11 mouse cellular contexts compared by ENCODE assay signal in genomic region chr17:29399241-29399910, GRCm38 (mm10). TPM values are rescaled to one million over a fixed set of nuclear protein-coding genes. Genes with fewer than 3 reads are reported as not detected.
DNase-seq lines count a peak whose midpoint lies in the region; ATAC-seq and TF ChIP-seq lines count a peak whose summit lies in the region.
"Had no signal": no experiment of that assay in that cellular context is flagged by ENCODE, and none has a peak within 500 bp of the region (broad histone marks: within the 10 kb centered on the region; RNA-seq: fewer than 3 reads in every experiment).

No protein-coding gene starts in this region.

- no peak overlapping the region for H3K4me3 ChIP-seq in hindbrain, embryonic 11.5 days (ENCODE audit: low read depth, low read length)
- no peak overlapping the region for H3K4me3 ChIP-seq in hindbrain, embryonic 13.5 days
- no peak overlapping the region for H3K4me3 ChIP-seq in ES-E14 (ENCODE audit: insufficient read depth in 1 of 2, low read depth in 1 of 2, low read length in 2 of 2, poor library complexity in 1 of 2, severe bottlenecking in 1 of 2)
- H3K4me3 ChIP-seq: hindbrain, embryonic 15.5 days had no signal

- 29% methylated on average over 14 of the region's 14 CpGs for WGBS in hindbrain, embryonic 11.5 days
- 43% methylated on average over 14 of the region's 14 CpGs for WGBS in hindbrain, embryonic 13.5 days

- H3K36me3 ChIP-seq in hindbrain, embryonic 11.5 days (ENCODE audit: control insufficient read depth, insufficient read depth, low read length): no peaks in the 10 kb centered on the region
- H3K36me3 ChIP-seq in hindbrain, embryonic 13.5 days: no peaks in the 10 kb centered on the region
- no peaks in the 10 kb centered on the region for H3K36me3 ChIP-seq in ES-E14 (ENCODE audit: control insufficient read depth, insufficient read depth, low read length, poor library complexity, severe bottlenecking)
- H3K36me3 ChIP-seq: hindbrain, embryonic 15.5 days had no signal

- H3K27ac ChIP-seq in hindbrain, embryonic 11.5 days (ENCODE audit: low read depth, low read length): no peak overlapping the region
- no peak overlapping the region for H3K27ac ChIP-seq in hindbrain, embryonic 13.5 days
- no peak overlapping the region; the same call in 1 of the 2 replicates for H3K27ac ChIP-seq in ES-E14 (ENCODE audit: insufficient read depth, low read depth, low read length, poor library complexity, severe bottlenecking)
- H3K27ac ChIP-seq: hindbrain, embryonic 15.5 days had no signal

- DNase-seq in hindbrain, embryonic 11.5 days (ENCODE audit: low spot score): peak; percentile 41
- peak; percentile 90 for DNase-seq in ES-E14 (ENCODE audit: low read depth, low spot score)
- peak; percentile 6 for DNase-seq in hindlimb bud, embryonic 11.5 days (ENCODE audit: extremely low spot score, low read depth, low spot score)
- peak; percentile 43 for DNase-seq in lung, postnatal 25 days (ENCODE audit: low spot score)
- DNase-seq in right cerebral cortex, postnatal 14 days: no peak
- no peak for DNase-seq in layer of hippocampus, adult 9-10 months (ENCODE audit: low spot score)
- no peak for DNase-seq in adrenal gland, postnatal 25 days
- DNase-seq: gastrocnemius, postnatal 36 days; layer of hippocampus, postnatal 36 days had no signal

- H3K9ac ChIP-seq in hindbrain, embryonic 11.5 days (ENCODE audit: low read depth, low read length): no peak overlapping the region
- H3K9ac ChIP-seq in hindbrain, embryonic 13.5 days: no peak overlapping the region
- no peak overlapping the region for H3K9ac ChIP-seq in ES-E14 (ENCODE audit: insufficient read depth, low read depth, low read length, poor library complexity, severe bottlenecking)
- H3K9ac ChIP-seq: hindbrain, embryonic 15.5 days had no signal

- in situ Hi-C loops in ES-E14 (cut with MboI; ENCODE audit: low sequenced_read_pairs in 2 of 2, unreplicated experiment in 2 of 2): no loop called here

- no peak overlapping the region for H3K4me2 ChIP-seq in hindbrain, embryonic 11.5 days (replicated peaks; ENCODE audit: low read depth, low read length)
- H3K4me2 ChIP-seq in hindbrain, embryonic 13.5 days: no peak overlapping the region

- H3K9me3 ChIP-seq in hindbrain, embryonic 11.5 days (ENCODE audit: control insufficient read depth, low read length): no peaks in the 10 kb centered on the region
- H3K9me3 ChIP-seq in hindbrain, embryonic 13.5 days: no peaks in the 10 kb centered on the region
- no peaks in the 10 kb centered on the region for H3K9me3 ChIP-seq in ES-E14 (ENCODE audit: control insufficient read depth, insufficient read depth, low read depth, low read length)
- H3K9me3 ChIP-seq: hindbrain, embryonic 15.5 days had no signal

- 0 out of 2 replicates have a peak, but pooled peaks cover 13% of the 10 kb centered on the region for H3K4me1 ChIP-seq in hindbrain, embryonic 11.5 days (replicated peaks; ENCODE audit: control insufficient read depth, insufficient read depth, low read length)
- peaks cover 28% of the 10 kb centered on the region for H3K4me1 ChIP-seq in hindbrain, embryonic 13.5 days (replicated peaks)
- peaks cover 6 to 16% of the 10 kb centered on the region in 2 experiments for H3K4me1 ChIP-seq in ES-E14 (ENCODE audit: control insufficient read depth in 2 of 2, insufficient read depth in 2 of 2, low read length in 2 of 2, poor library complexity in 1 of 2)

- no peak for ATAC-seq in hindbrain, embryonic 11.5 days (ENCODE audit: low FRiP score)
- no peak for ATAC-seq in hindbrain, embryonic 13.5 days (ENCODE audit: low FRiP score)

- no peaks in the 10 kb centered on the region for H3K27me3 ChIP-seq in hindbrain, embryonic 11.5 days (ENCODE audit: control insufficient read depth, insufficient read depth, low read length)
- peaks cover 20% of the 10 kb centered on the region; the same call in 1 of the 2 replicates for H3K27me3 ChIP-seq in hindbrain, embryonic 13.5 days
- H3K27me3 ChIP-seq: hindbrain, embryonic 15.5 days had no signal

TF ChIP-seq in ES-E14, 5 proteins besides CTCF, POLR2A, EP300 and RAD21:
- TF ChIP-seq CHD2 (IDR thresholded peaks at IDR 0.05; ENCODE audit: low read depth, low read length) (no peak), ZC3H11A (IDR thresholded peaks at IDR 0.05; ENCODE audit: borderline replicate concordance, low read depth, low read length) (no peak), ZNF384 (IDR thresholded peaks at IDR 0.05; ENCODE audit: low read depth, low read length) (no peak), HCFC1 (IDR thresholded peaks at IDR 0.05; ENCODE audit: borderline replicate concordance, insufficient read depth, low read length) (no peak), MAFK (IDR thresholded peaks at IDR 0.05; ENCODE audit: insufficient read depth, low read depth, low read length) (no peak)

RNA-seq across cellular contexts. Expression of gene Fgd2, which starts 38.7 kb away (rescaled TPM):
- polyA plus RNA-seq in hindbrain, embryonic 11.5 days (2014; fragmentation: Nextera tagmentation; extraction: Ambion mirVana): 2.7 and 4.2 TPM in 2 replicates
- 3.8 and 5.3 TPM in 2 replicates for polyA plus RNA-seq in hindbrain, embryonic 13.5 days (2015; fragmentation: Nextera tagmentation; extraction: Ambion mirVana)
- 1.9 and 3.8 TPM in 2 replicates for total RNA-seq in ES-E14 (2012; rRNA removed)
- 1.6 and 3.0 TPM in 2 replicates for total RNA-seq in adrenal gland, postnatal 25 days (2021)

RNA-seq across cellular contexts. Expression of gene Mtch1, which starts 51.6 kb away (rescaled TPM):
- 356 and 425 TPM in 2 replicates for polyA plus RNA-seq in hindbrain, embryonic 11.5 days (2014; fragmentation: Nextera tagmentation; extraction: Ambion mirVana)
- 423 TPM in 2 replicates for polyA plus RNA-seq in hindbrain, embryonic 13.5 days (2015; fragmentation: Nextera tagmentation; extraction: Ambion mirVana)
- total RNA-seq in ES-E14 (2012; rRNA removed): 187 and 217 TPM in 2 replicates
- total RNA-seq in adrenal gland, postnatal 25 days (2021): 231 and 242 TPM in 2 replicates

Comparison
In these comparisons a context has a peak if more than half of its experiments do, and no peak if none do; other contexts are left out.
1. DNase-seq: peak in hindbrain, embryonic 11.5 days (single experiment), ES-E14 (single experiment), hindlimb bud, embryonic 11.5 days (single experiment) and lung, postnatal 25 days (single experiment); none in right cerebral cortex, postnatal 14 days (single experiment), layer of hippocampus, adult 9-10 months (single experiment) and adrenal gland, postnatal 25 days (single experiment).